24 mouse cellular contexts compared by ENCODE assay signal in genomic region chr7:46353216-46353615, GRCm38 (mm10). TPM values are rescaled to one million over a fixed set of nuclear protein-coding genes. Genes with fewer than 3 reads are reported as not detected.
DNase-seq lines count a peak whose midpoint lies in the region; ATAC-seq and TF ChIP-seq lines count a peak whose summit lies in the region.
"Had no signal": no experiment of that assay in that cellular context is flagged by ENCODE, and none has a peak within 500 bp of the region (broad histone marks: within the 10 kb centered on the region; RNA-seq: fewer than 3 reads in every experiment).

No protein-coding gene starts in this region.

- H3K9ac ChIP-seq in kidney, postnatal 0 days (ENCODE audit: low read depth, low read length): no peak overlapping the region
- H3K9ac ChIP-seq in embryonic facial prominence, embryonic 14.5 days (ENCODE audit: low read depth, low read length): no peak overlapping the region
- no peak overlapping the region for H3K9ac ChIP-seq in stomach, embryonic 16.5 days (ENCODE audit: low read length)
- H3K9ac ChIP-seq: forebrain, embryonic 13.5 days; heart, embryonic 12.5 days; hindbrain, embryonic 15.5 days; liver, embryonic 15.5 days; midbrain, embryonic 15.5 days had no signal

- no peak overlapping the region for H3K4me2 ChIP-seq in kidney, postnatal 0 days (ENCODE audit: low read length)
- no peak overlapping the region for H3K4me2 ChIP-seq in embryonic facial prominence, embryonic 14.5 days (ENCODE audit: low read depth, low read length)
- no peak overlapping the region for H3K4me2 ChIP-seq in stomach, embryonic 16.5 days (ENCODE audit: low read depth, low read length)
- H3K4me2 ChIP-seq: forebrain, embryonic 13.5 days; heart, embryonic 12.5 days; hindbrain, embryonic 15.5 days; liver, embryonic 15.5 days; midbrain, embryonic 15.5 days had no signal

- H3K4me1 ChIP-seq in kidney, postnatal 0 days (replicated peaks; ENCODE audit: insufficient read depth, low read length): no peaks in the 10 kb centered on the region
- H3K4me1 ChIP-seq in embryonic facial prominence, embryonic 14.5 days (ENCODE audit: control insufficient read depth, insufficient read depth, low read length): no peaks in the 10 kb centered on the region
- H3K4me1 ChIP-seq in stomach, embryonic 16.5 days (ENCODE audit: control insufficient read depth, insufficient read depth, low read length): no peaks in the 10 kb centered on the region
- H3K4me1 ChIP-seq: heart, embryonic 12.5 days; liver, embryonic 15.5 days had no signal

- WGBS in kidney, postnatal 0 days: 25% methylated on average over 8 of the region's 8 CpGs
- WGBS in embryonic facial prominence, embryonic 14.5 days: 23% methylated on average over 7 of the region's 8 CpGs
- WGBS in stomach, embryonic 16.5 days: 38% methylated on average over 8 of the region's 8 CpGs

- no peak for TF ChIP-seq CTCF in kidney, postnatal 0 days (IDR thresholded peaks at IDR 0.05; ENCODE audit: low read depth)

- H3K27me3 ChIP-seq in kidney, postnatal 0 days (ENCODE audit: insufficient read depth, low read length): peaks cover 13% of the 10 kb centered on the region
- peaks cover 30% of the 10 kb centered on the region for H3K27me3 ChIP-seq in embryonic facial prominence, embryonic 14.5 days (replicated peaks; ENCODE audit: control insufficient read depth, insufficient read depth, low read length)
- H3K27me3 ChIP-seq in stomach, embryonic 16.5 days (ENCODE audit: control insufficient read depth, insufficient read depth, low read length): peaks cover 21% of the 10 kb centered on the region

- no peak overlapping the region for H3K27ac ChIP-seq in kidney, postnatal 0 days
- H3K27ac ChIP-seq in embryonic facial prominence, embryonic 14.5 days (replicated peaks; ENCODE audit: low read depth, low read length): no peak overlapping the region
- no peak overlapping the region for H3K27ac ChIP-seq in stomach, embryonic 16.5 days (ENCODE audit: low read length)
- H3K27ac ChIP-seq: forebrain, embryonic 13.5 days; hindbrain, embryonic 15.5 days; liver, embryonic 15.5 days; midbrain, embryonic 15.5 days had no signal

- DNase-seq in kidney, postnatal 0 days (ENCODE audit: low spot score): peak; percentile 12
- no peak for DNase-seq in kidney, postnatal 25 days
- peak; percentile 81 for DNase-seq in embryonic facial prominence, embryonic 14.5 days (ENCODE audit: low spot score)
- DNase-seq in gastrocnemius, postnatal 25 days: peak; percentile 81
- DNase-seq in thymus, postnatal 14 days: no peak
- DNase-seq in testis, postnatal 14 days (ENCODE audit: low spot score): no peak
- DNase-seq: adrenal gland, postnatal 14 days; cerebellum, adult 11-12 months; cerebellum, postnatal 36 days; kidney, adult 11 months; kidney, postnatal 4 days; left cerebral cortex, postnatal 4 days; right cerebral cortex, postnatal 14 days had no signal

- no peaks in the 10 kb centered on the region for H3K36me3 ChIP-seq in kidney, postnatal 0 days (ENCODE audit: insufficient read depth, low read length)
- H3K36me3 ChIP-seq in embryonic facial prominence, embryonic 14.5 days (ENCODE audit: control insufficient read depth, insufficient read depth, low read length): no peaks in the 10 kb centered on the region
- no peaks in the 10 kb centered on the region for H3K36me3 ChIP-seq in stomach, embryonic 16.5 days (ENCODE audit: control insufficient read depth, insufficient read depth, low read length)
- H3K36me3 ChIP-seq: heart, embryonic 12.5 days; hindbrain, embryonic 15.5 days; liver, embryonic 15.5 days; midbrain, embryonic 15.5 days had no signal

- no peak for ATAC-seq in kidney, postnatal 0 days (replicated peaks; ENCODE audit: low FRiP score, low read depth)
- peak; percentile 88 for ATAC-seq in embryonic facial prominence, embryonic 14.5 days (ENCODE audit: low read depth)
- peak; percentile 58; the same call in 1 of the 2 replicates for ATAC-seq in stomach, embryonic 16.5 days (ENCODE audit: insufficient read depth, low FRiP score)
- no peak for ATAC-seq in monocyte, adult 5-6 weeks (replicated peaks; ENCODE audit: insufficient number of reproducible peaks, low FRiP score, low TSS enrichment, poor library complexity, severe bottlenecking)
- ATAC-seq: forebrain, embryonic 13.5 days; lung, postnatal 0 days; midbrain, embryonic 15.5 days had no signal

- no peak overlapping the region for H3K4me3 ChIP-seq in kidney, postnatal 0 days (replicated peaks; ENCODE audit: low read depth, low read length)
- H3K4me3 ChIP-seq in embryonic facial prominence, embryonic 14.5 days (ENCODE audit: low read depth, low read length): no peak overlapping the region
- H3K4me3 ChIP-seq in stomach, embryonic 16.5 days (replicated peaks; ENCODE audit: low read length): no peak overlapping the region
- H3K4me3 ChIP-seq: forebrain, embryonic 13.5 days; heart, embryonic 12.5 days; hindbrain, embryonic 15.5 days; liver, embryonic 15.5 days; midbrain, embryonic 15.5 days had no signal

- H3K9me3 ChIP-seq in kidney, postnatal 0 days (replicated peaks; ENCODE audit: low read length): no peaks in the 10 kb centered on the region
- no peaks in the 10 kb centered on the region for H3K9me3 ChIP-seq in embryonic facial prominence, embryonic 14.5 days (ENCODE audit: control insufficient read depth, low read length)
- no peaks in the 10 kb centered on the region for H3K9me3 ChIP-seq in stomach, embryonic 16.5 days (replicated peaks; ENCODE audit: control insufficient read depth, low read length)
- H3K9me3 ChIP-seq: forebrain, embryonic 13.5 days; heart, embryonic 12.5 days; hindbrain, embryonic 15.5 days; liver, embryonic 15.5 days; midbrain, embryonic 15.5 days had no signal

RNA-seq across cellular contexts. Expression of gene Myod1, which starts 23.1 kb away (rescaled TPM):
- polyA plus RNA-seq in kidney, postnatal 0 days (2015; fragmentation: Nextera tagmentation; extraction: Ambion mirVana): not detected in 2 replicates
- polyA plus RNA-seq in embryonic facial prominence, embryonic 14.5 days (2014; fragmentation: Nextera tagmentation; extraction: Ambion mirVana): 46.5 and 50.7 TPM in 2 replicates
- 10 to 100 TPM; 17.7 to 17.8 TPM for total RNA-seq in gastrocnemius, postnatal 25 days (2021)
- polyA plus RNA-seq in stomach, embryonic 16.5 days (2015; fragmentation: Nextera tagmentation; extraction: Ambion mirVana): 1.3 and 4.0 TPM in 2 replicates
- total RNA-seq in monocyte, adult 5-6 weeks (2017): not detected in 3 replicates
- total RNA-seq: adrenal gland, postnatal 14 days; heart, postnatal 25 days; layer of hippocampus, postnatal 25 days; left cerebral cortex, postnatal 4 days; megakaryocyte progenitor cell, adult 5-6 weeks had no signal
- polyA plus RNA-seq: forebrain, embryonic 13.5 days; lung, postnatal 0 days had no signal

RNA-seq across cellular contexts. Expression of gene Kcnc1, which starts 43.1 kb away (rescaled TPM):
- polyA plus RNA-seq in kidney, postnatal 0 days (2015; fragmentation: Nextera tagmentation; extraction: Ambion mirVana): 0.03 and 0.08 TPM in 2 replicates
- 0.69 and 1.1 TPM in 2 replicates for polyA plus RNA-seq in embryonic facial prominence, embryonic 14.5 days (2014; fragmentation: Nextera tagmentation; extraction: Ambion mirVana)
- 10 to 100 TPM; 50.0 to 65.5 TPM for total RNA-seq in gastrocnemius, postnatal 25 days (2021)
- 0.19 and 0.23 TPM in 2 replicates for polyA plus RNA-seq in stomach, embryonic 16.5 days (2015; fragmentation: Nextera tagmentation; extraction: Ambion mirVana)
- total RNA-seq in monocyte, adult 5-6 weeks (2017): 0.11 to 0.19 TPM in 2 of 3 replicates, not detected in the other
- polyA plus RNA-seq: liver, embryonic 15.5 days had no signal

Comparison
In these comparisons a context has a peak if more than half of its experiments do, and no peak if none do; other contexts are left out.
1. DNase-seq: peak in kidney, postnatal 0 days (single experiment), embryonic facial prominence, embryonic 14.5 days (single experiment) and gastrocnemius, postnatal 25 days (single experiment); none in kidney, postnatal 25 days (0 of 2), thymus, postnatal 14 days (single experiment) and testis, postnatal 14 days (single experiment).
2. ATAC-seq: peak in embryonic facial prominence, embryonic 14.5 days (single experiment) and stomach, embryonic 16.5 days (single experiment); none in kidney, postnatal 0 days (single experiment) and monocyte, adult 5-6 weeks (single experiment).